Mouse (Mus musculus) testis, adult 2 months (tissue): ENCODE results near the gene Ryr3.

Source experiments
- CTCF ChIP-seq: fragments of 200-500 bp; IDR thresholded peaks from 2 replicates; pipeline ENCODE4 v1.5.1; 2012; ENCODE audit warnings: low read depth, mild to moderate bottlenecking, inconsistent platforms, low read length, moderate library complexity; ENCODE audit not compliant: control insufficient read depth, insufficient read depth, insufficient replicate concordance
- POLR2A ChIP-seq: fragments of 200-500 bp; IDR thresholded peaks from 2 replicates; pipeline ENCODE4 v1.6.1; 2012; ENCODE audit warnings: low read depth, mild to moderate bottlenecking, inconsistent platforms, low read length, moderate library complexity; ENCODE audit not compliant: control insufficient read depth

- no peak for TF ChIP-seq CTCF
- TF ChIP-seq POLR2A = no peak
These were observed 625.4 kb downstream of the Ryr3 start for GRCm38 (mm10) chr2:112591451-112591871.
